Mouse (Mus musculus): Measurements from ENCODE around the gene Vsx2. TPM values are rescaled to one million over a fixed set of nuclear protein-coding genes. Genes with fewer than 3 reads are reported as not detected.

The Vsx2 gene
- polyA plus RNA-seq, 1 experiment from 2014 or later, result not detected

DNA sequence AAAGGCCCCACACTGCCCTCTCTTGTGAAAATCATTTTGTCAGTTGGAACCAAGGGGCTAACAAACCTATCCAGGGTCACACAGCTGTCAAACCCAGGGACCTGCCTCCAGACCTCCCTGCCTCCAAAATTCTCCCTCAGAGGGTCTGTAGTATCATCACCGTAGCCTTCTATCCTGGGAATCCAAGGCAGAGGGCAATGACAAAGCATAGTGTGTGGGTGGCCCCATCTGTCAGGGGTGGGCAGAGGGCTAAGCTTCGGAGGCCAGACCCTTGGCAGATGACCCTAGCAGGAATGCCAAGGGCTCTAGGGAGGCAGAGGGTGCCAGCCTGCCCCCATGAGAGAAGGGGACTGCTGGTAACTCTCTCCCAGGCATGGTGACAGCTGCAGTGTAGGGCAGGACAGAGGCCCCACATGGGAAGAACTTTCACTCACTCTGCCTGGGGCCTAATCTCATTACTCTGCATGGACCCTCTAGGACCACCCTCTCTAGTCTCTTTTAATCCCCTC, 22.9 kb upstream of the Vsx2 start:
- WGBS, result 87% methylated on average over 2 of the region's 2 CpGs
- no peak for ATAC-seq
- Histone ChIP-seq H3K4me3 (ENCODE audit: low read depth, low read length) (no peak overlapping the region), H3K4me1 (replicated peaks; ENCODE audit: control insufficient read depth, insufficient read depth, low read length) (no peaks in the 10 kb centered on the region), H3K9me3 (ENCODE audit: control insufficient read depth) (no peaks in the 10 kb centered on the region), H3K27ac (ENCODE audit: low read depth, low read length) (no peak overlapping the region), H3K4me2 (replicated peaks; ENCODE audit: low read depth) (no peak overlapping the region), H3K36me3 (ENCODE audit: control insufficient read depth, insufficient read depth) (no peaks in the 10 kb centered on the region), H3K9ac (ENCODE audit: low read depth, low read length) (no peak overlapping the region), H3K27me3 (replicated peaks; ENCODE audit: control insufficient read depth, insufficient read depth, low read length) (no peaks in the 10 kb centered on the region)
- TF ChIP-seq CTCF (IDR thresholded peaks at IDR 0.05; ENCODE audit: low read depth), result no peak

DNA sequence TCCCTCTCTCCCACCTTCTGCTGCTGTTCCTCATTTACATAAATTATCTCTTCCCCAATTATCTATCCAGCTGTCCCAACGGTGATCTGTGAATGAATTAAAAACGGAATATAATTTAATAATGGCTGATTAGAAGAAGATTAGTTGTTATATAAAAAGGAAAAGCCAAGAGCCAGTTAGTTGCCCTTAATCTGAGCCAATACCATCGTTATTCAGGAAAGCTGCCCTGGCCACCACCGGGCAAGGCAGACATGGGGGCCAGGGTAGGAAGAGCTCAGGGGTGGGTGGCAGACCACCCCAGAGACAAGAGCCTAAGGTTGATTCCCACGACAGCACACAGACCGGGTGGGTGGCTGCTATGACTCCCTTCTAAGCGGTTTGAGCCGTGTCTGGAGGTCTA, 21.3 kb upstream of the Vsx2 start:
- Histone ChIP-seq H3K27ac (ENCODE audit: low read depth, low read length) (no peak overlapping the region), H3K4me3 (ENCODE audit: low read depth, low read length) (no peak overlapping the region), H3K9ac (ENCODE audit: low read depth, low read length) (no peak overlapping the region), H3K36me3 (ENCODE audit: control insufficient read depth, insufficient read depth) (no peaks in the 10 kb centered on the region), H3K4me2 (replicated peaks; ENCODE audit: low read depth) (no peak overlapping the region), H3K27me3 (replicated peaks; ENCODE audit: control insufficient read depth, insufficient read depth, low read length) (no peaks in the 10 kb centered on the region), H3K4me1 (replicated peaks; ENCODE audit: control insufficient read depth, insufficient read depth, low read length) (no peaks in the 10 kb centered on the region), H3K9me3 (ENCODE audit: control insufficient read depth) (no peaks in the 10 kb centered on the region)
- ATAC-seq, result no peak
- no peak for TF ChIP-seq CTCF (IDR thresholded peaks at IDR 0.05; ENCODE audit: low read depth)
- 65% methylated on average over 8 of the region's 8 CpGs for WGBS

DNA sequence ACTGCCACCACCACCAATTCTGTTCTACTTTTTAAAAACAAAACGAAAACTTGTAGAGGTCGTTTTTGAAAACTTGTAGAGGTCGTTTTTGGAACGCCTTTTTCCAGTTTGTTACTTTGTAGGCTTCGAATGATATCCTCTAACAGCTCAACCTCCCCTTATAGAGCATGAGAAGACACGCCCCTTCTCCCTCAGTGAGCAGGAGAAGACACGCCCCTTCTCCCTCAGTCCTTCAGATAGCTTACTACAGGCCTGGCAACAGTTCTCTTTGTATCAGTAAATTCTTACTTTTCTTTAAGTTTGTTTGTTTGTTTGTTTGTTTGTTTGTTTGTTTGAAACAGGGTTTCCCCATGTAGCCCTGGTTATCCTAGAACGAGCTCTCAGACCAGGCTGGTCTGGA, 14.3 kb upstream of the Vsx2 start:
- 53% methylated on average over 8 of the region's 8 CpGs for WGBS
- no peak for TF ChIP-seq CTCF (IDR thresholded peaks at IDR 0.05; ENCODE audit: low read depth)

DNA sequence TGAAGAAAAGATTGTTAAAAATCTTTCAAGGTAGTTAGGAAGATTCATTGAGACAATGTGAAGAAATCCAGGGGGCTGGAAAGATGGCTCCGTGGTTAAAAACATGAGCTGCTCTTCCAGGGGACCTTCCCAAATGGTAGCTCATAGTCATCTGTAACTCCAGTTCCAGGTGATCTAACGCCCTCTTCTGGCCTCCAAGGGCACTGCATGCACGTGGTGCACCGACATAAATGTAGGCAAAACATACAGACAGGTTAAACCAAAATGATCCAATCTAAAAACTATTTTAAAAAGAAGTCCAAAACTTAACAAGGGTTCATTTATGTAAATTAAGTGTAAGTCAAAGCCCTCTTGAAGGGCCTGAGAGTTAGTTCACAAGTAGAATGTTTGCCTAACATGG, 7.0 kb upstream of the Vsx2 start:
- TF ChIP-seq CTCF (IDR thresholded peaks at IDR 0.05; ENCODE audit: low read depth), result peak; percentile 46

More for the DNA sequence above, 14.3 kb upstream of the Vsx2 start:
- no peak for ATAC-seq
- no peak overlapping the region for H3K27ac ChIP-seq (ENCODE audit: low read depth, low read length)
- no peaks in the 10 kb centered on the region for H3K4me1 ChIP-seq (replicated peaks; ENCODE audit: control insufficient read depth, insufficient read depth, low read length)
- H3K4me2 ChIP-seq (replicated peaks; ENCODE audit: low read depth), result no peak overlapping the region
- H3K4me3 ChIP-seq (ENCODE audit: low read depth, low read length), result no peak overlapping the region
- no peak overlapping the region for H3K9ac ChIP-seq (ENCODE audit: low read depth, low read length)
- no peaks in the 10 kb centered on the region for H3K9me3 ChIP-seq (ENCODE audit: control insufficient read depth)
- H3K27me3 ChIP-seq (replicated peaks; ENCODE audit: control insufficient read depth, insufficient read depth, low read length), result no peaks in the 10 kb centered on the region
- no peaks in the 10 kb centered on the region for H3K36me3 ChIP-seq (ENCODE audit: control insufficient read depth, insufficient read depth)

DNA sequence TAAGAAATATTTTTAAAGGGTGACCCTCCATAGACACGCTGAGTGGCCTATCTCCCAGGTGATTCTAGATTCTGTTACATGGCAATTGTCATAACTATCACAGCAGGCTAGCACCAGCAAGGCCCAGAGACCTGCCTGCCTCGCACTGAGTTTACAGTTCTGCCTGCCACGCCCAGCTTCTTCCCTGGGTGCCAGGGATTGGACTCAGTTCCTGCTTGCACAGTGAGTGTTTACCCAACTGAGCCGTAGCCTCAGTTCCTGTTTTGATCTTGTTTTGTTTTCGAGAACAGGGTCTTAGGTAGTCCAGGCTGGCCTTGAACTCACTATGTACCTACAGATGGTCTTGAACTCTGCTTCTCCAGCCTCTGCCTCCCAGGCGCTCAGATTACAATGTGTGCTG, 2.0 kb upstream of the Vsx2 start:
- ATAC-seq, result no peak
- TF ChIP-seq CTCF (IDR thresholded peaks at IDR 0.05; ENCODE audit: low read depth), result no peak
- H3K4me3 ChIP-seq (ENCODE audit: low read depth, low read length), result no peak overlapping the region
- H3K36me3 ChIP-seq (ENCODE audit: control insufficient read depth, insufficient read depth), result no peaks in the 10 kb centered on the region
- no peak overlapping the region for H3K27ac ChIP-seq (ENCODE audit: low read depth, low read length)
- no peak overlapping the region for H3K4me2 ChIP-seq (replicated peaks; ENCODE audit: low read depth)
- H3K9ac ChIP-seq (ENCODE audit: low read depth, low read length), result no peak overlapping the region
- peaks cover 55% of the 10 kb centered on the region for H3K27me3 ChIP-seq (replicated peaks; ENCODE audit: control insufficient read depth, insufficient read depth, low read length)
- WGBS, result 56% methylated on average over 6 of the region's 6 CpGs
- H3K9me3 ChIP-seq (ENCODE audit: control insufficient read depth), result no peaks in the 10 kb centered on the region
- no peaks in the 10 kb centered on the region for H3K4me1 ChIP-seq (replicated peaks; ENCODE audit: control insufficient read depth, insufficient read depth, low read length)

More for the DNA sequence above, 7.0 kb upstream of the Vsx2 start:
- ATAC-seq, result no peak
- Histone ChIP-seq H3K36me3 (ENCODE audit: control insufficient read depth, insufficient read depth) (no peaks in the 10 kb centered on the region), H3K27ac (ENCODE audit: low read depth, low read length) (no peak overlapping the region), H3K4me2 (replicated peaks; ENCODE audit: low read depth) (no peak overlapping the region), H3K9me3 (ENCODE audit: control insufficient read depth) (no peaks in the 10 kb centered on the region), H3K27me3 (replicated peaks; ENCODE audit: control insufficient read depth, insufficient read depth, low read length) (peaks cover 5% of the 10 kb centered on the region; the same call in 1 of the 2 replicates), H3K4me1 (replicated peaks; ENCODE audit: control insufficient read depth, insufficient read depth, low read length) (no peaks in the 10 kb centered on the region), H3K4me3 (ENCODE audit: low read depth, low read length) (no peak overlapping the region), H3K9ac (ENCODE audit: low read depth, low read length) (no peak overlapping the region)
- 54% methylated on average over 4 of the region's 4 CpGs for WGBS

DNA sequence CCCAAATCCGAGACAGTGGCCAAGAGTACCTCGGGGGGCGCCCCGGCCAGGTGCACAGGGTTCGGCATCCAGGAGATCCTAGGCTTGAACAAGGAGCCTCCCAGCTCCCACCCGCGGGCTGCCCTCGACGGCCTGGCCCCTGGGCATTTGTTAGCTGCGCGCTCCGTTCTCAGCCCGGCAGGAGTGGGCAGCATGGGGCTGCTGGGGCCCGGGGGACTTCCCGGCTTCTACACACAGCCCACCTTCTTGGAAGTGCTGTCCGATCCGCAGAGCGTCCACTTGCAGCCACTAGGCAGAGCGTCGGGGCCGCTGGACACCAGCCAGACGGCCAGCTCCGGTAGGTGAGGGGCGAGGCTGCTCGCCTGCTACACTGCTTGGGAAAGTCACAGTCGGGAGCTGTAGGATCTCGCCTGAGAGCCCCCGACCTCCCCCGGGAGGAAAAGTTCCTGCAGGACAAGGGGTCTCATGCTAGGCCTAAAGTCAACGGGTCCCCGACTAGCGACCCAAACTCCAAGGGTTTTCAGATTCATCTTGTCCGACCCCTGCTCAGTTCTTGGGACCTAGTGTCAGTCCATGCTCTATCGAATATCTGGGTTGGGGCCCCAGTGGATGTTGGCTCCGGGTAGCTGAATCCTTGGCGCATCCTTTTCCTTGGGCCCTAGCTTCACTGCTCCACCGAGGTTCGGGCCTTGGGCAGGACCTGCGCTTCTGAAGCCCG, 573 bp downstream of the Vsx2 start:
- Histone ChIP-seq H3K4me1 (replicated peaks; ENCODE audit: control insufficient read depth, insufficient read depth, low read length) (no peaks in the 10 kb centered on the region), H3K9me3 (ENCODE audit: control insufficient read depth) (no peaks in the 10 kb centered on the region), H3K27ac (ENCODE audit: low read depth, low read length) (no peak overlapping the region), H3K4me2 (replicated peaks; ENCODE audit: low read depth) (no peak overlapping the region), H3K4me3 (ENCODE audit: low read depth, low read length) (no peak overlapping the region), H3K9ac (ENCODE audit: low read depth, low read length) (no peak overlapping the region), H3K27me3 (replicated peaks; ENCODE audit: control insufficient read depth, insufficient read depth, low read length) (peaks cover 73% of the 10 kb centered on the region), H3K36me3 (ENCODE audit: control insufficient read depth, insufficient read depth) (no peaks in the 10 kb centered on the region)
- no peak for ATAC-seq
- 3% methylated on average over 40 of the region's 40 CpGs for WGBS
- no peak for TF ChIP-seq CTCF (IDR thresholded peaks at IDR 0.05; ENCODE audit: low read depth)
